Mouse (Mus musculus) heart, adult 2 months (tissue): ENCODE data around the gene Dpm2. TPM values are rescaled to one million over a fixed set of nuclear protein-coding genes. Genes with fewer than 3 reads are reported as not detected.

Experiments used
- DNase-seq, 2 experiments: peaks; one replicate each; pipeline ENCODE4 v3.0.0; 2021
- H3K27ac ChIP-seq: fragments of 200-600 bp; 2 replicates; pipeline ENCODE4 v1.8.1; 2022
- H3K27me3 ChIP-seq: fragments of 200-500 bp; 2 replicates; pipeline ENCODE4 v1.6.1; 2012; ENCODE audit warnings: mild to moderate bottlenecking, low read length, inconsistent platforms, mixed read lengths; ENCODE audit not compliant: control insufficient read depth, insufficient read depth
- H3K36me3 ChIP-seq: fragments of 200-500 bp; 2 replicates; pipeline ENCODE4 v1.6.1; 2012; ENCODE audit warnings: low read length, inconsistent platforms; ENCODE audit not compliant: control insufficient read depth, insufficient read depth
- H3K4me1 ChIP-seq: fragments of 200-500 bp; 2 replicates; pipeline ENCODE4 v1.6.1; 2011; ENCODE audit warnings: low read length; ENCODE audit not compliant: control insufficient read depth, insufficient read depth
- H3K4me3 ChIP-seq: fragments of 200-600 bp; 2 replicates; pipeline ENCODE4 v1.8.1; 2022
- H3K79me2 ChIP-seq: fragments of 200-500 bp; replicated peaks from 2 replicates; pipeline ENCODE4 v1.6.1; 2012; ENCODE audit warnings: mild to moderate bottlenecking, inconsistent platforms, low read length, moderate library complexity, mixed read lengths; ENCODE audit not compliant: control insufficient read depth, insufficient read depth
- H3K9ac ChIP-seq: fragments of 200-500 bp; 2 replicates; pipeline ENCODE4 v1.6.1; 2012; ENCODE audit warnings: low read depth, mild to moderate bottlenecking, control low read depth, inconsistent platforms, low read length, mixed read lengths
- CTCF ChIP-seq: fragments of 200-600 bp; IDR thresholded peaks from 2 replicates; pipeline ENCODE4 v1.8.1; 2022; ENCODE audit warnings: antibody characterized with exemption, mild to moderate bottlenecking, moderate library complexity
- EP300 ChIP-seq: fragments of 200-500 bp; IDR thresholded peaks from 2 replicates; pipeline ENCODE4 v1.6.1; 2011; ENCODE audit warnings: low read depth, low read length, control low read depth; ENCODE audit not compliant: insufficient read depth
- POLR2A ChIP-seq: fragments of 200-500 bp; IDR thresholded peaks from 2 replicates; pipeline ENCODE4 v1.6.1; 2011; ENCODE audit warnings: mild to moderate bottlenecking, low read depth, low read length, control low read depth; ENCODE audit not compliant: insufficient read depth
- WGBS: fragments of 180-500 bp; shearing (Covaris S2); methylation state at CpG from one replicate; pipeline ENCODE4 v1.1.7; 2018; 5-methylcytosine and 5-hydroxymethylcytosine counted together
- intact Hi-C: fragments of 180-260 bp; cut with DNase I; formaldehyde crosslinking; loops from one replicate; pipeline ENCODE4 v1.15.1; 2025
- polyA plus RNA-seq: library from polyadenylated mRNA; depleted of rRNA; stranded (reverse); fragments of >200 nt; gene quantifications from 2 replicates; pipeline ENCODE4 v1.2.3, GENCODE M21; 2012
- total RNA-seq, 2 experiments: library from RNA; stranded (reverse); gene quantifications; 2 replicates each; pipeline ENCODE4 v1.2.3; 2021

Gene Dpm2
- total and polyA plus RNA-seq, 3 experiments, result 17.4 to 69.2 (median 18.0) TPM

DNA sequence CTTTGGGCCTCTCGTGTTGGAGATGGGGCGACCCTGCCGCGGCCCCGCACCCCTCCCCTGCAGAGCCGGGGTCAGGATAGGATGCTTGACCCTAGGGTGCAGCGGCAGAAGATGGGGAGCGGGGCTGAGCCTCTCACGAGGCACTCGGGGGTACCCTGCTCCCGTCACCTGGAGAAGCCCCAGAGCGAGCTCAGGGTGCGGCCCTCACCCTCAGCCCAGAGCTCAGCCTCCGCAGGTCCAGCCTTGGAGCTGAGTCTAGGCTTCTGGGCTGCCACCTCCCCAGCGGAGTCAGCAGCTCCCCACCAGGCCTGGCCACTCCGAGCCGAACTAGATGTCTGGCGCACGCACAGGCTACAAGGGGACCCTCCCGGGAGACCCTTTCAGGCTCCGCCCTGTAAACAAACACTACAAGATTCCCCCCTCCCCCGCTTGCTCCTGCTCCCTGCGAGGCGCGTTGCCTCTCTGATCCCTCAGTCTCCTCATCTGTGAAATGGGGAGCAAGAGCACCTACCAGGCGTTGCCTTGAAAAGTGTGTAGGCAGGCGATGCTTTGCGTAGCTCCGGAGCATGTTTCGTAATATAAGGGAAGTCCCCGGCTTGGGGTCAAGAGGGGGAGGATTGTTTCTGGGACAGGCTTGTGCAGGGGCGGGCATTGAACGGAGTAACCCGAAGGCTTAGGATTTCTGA is 36.7 kb downstream of the Dpm2 start:
- no peaks in the 10 kb centered on the region for H3K79me2 ChIP-seq
- intact Hi-C loops, result no loop called here
- 4% methylated on average over 34 of the region's 34 CpGs for WGBS

DNA sequence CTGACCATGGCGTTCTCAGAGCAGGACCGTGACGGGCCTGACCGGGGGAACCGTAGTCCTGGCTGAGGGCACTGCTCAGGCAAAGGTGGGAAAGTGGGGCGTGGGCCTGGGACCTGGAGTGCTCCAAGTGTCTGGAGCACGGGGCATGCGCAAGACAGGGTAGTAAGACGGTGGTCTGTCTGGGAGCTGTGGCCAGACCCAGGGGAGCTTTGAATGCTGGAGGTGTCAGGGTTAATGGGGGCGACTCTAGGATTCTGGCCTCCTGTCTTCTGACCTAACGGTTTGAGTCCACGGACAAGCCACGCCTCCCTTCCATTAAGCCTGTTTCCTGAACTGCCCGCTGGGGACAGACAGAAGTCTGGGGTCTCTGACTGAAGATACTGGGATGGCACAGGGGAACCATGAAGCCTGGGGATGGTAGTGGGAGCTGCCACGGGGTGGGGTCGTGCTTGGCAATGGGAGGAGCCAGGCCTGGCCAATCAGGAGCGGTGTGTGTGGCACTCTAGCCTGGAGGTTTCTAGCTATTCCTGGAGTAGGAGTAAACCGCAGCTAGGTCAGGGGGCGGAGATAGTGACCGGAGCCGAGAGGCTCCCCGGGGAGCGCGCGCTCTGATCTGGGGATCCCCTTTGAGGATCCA is 37.6 kb downstream of the Dpm2 start:
- H3K27ac ChIP-seq, result peak overlapping the region; percentile 93
- intact Hi-C loops, result no loop called here
- WGBS, result 3% methylated on average over 25 of the region's 25 CpGs
- H3K4me3 ChIP-seq, result peak overlapping the region; percentile 72
- no peaks in the 10 kb centered on the region for H3K27me3 ChIP-seq
- peak overlapping the region; percentile 61 for H3K9ac ChIP-seq
- H3K36me3 ChIP-seq, result no peaks in the 10 kb centered on the region
- no peaks in the 10 kb centered on the region for H3K79me2 ChIP-seq
- TF ChIP-seq EP300 (no peak), POLR2A (peak; percentile 70), CTCF (peak; percentile 48)
- H3K4me1 ChIP-seq, result peaks cover 5% of the 10 kb centered on the region
- DNase-seq, result peak; percentile 87 to 91

More for the DNA sequence above, 36.7 kb downstream of the Dpm2 start:
- Histone ChIP-seq H3K9ac (peak overlapping the region; percentile 74), H3K27ac (peak overlapping the region; percentile 93), H3K4me3 (peak overlapping the region; percentile 72), H3K4me1 (peaks cover 5% of the 10 kb centered on the region), H3K36me3 (no peaks in the 10 kb centered on the region), H3K27me3 (no peaks in the 10 kb centered on the region)
- DNase-seq, result peak; percentile 69 to 77
- TF ChIP-seq EP300, result 0 out of 2 replicates have a peak, but pooled peaks have one; percentile 3
- peak; percentile 61; the same call in 1 of the 2 replicates for TF ChIP-seq POLR2A
- no peak for TF ChIP-seq CTCF

DNA sequence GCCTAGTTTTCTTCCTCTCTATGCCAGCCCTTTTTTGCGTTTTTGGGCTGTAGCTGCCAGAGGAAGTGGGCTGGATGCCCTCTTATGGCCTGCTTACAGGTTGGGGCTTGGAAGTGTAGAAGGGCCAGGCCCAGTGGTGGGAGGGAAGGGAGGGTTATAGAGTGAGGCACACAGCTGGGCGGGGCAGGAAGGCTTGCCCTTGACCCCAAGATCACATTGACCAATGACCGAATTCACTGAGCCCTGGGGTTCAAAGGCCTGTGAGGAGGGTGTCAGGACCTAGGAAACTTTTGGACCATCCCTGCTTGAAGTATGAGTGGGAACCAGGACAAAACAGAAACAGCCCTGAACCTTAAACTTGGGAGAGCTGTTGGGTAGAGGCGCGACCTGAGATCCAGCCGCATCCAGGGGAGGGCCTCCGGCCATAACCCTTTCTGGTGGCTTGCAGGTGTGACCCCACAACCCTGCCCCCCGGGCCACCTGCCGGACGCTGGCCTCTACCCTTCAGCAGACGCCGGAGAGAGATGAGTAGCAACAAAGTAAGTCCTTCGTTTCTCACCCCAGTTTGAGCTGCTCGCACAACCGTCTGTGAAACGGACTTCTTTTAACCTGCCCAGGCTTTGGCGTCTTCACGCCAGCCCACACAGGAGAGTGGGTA is 38.2 kb downstream of the Dpm2 start:
- Histone ChIP-seq H3K36me3 (no peaks in the 10 kb centered on the region), H3K4me3 (peak overlapping the region; percentile 72), H3K79me2 (no peaks in the 10 kb centered on the region), H3K27me3 (no peaks in the 10 kb centered on the region), H3K9ac (peak overlapping the region; percentile 61), H3K27ac (peak overlapping the region; percentile 93), H3K4me1 (peaks cover 5% of the 10 kb centered on the region)
- TF ChIP-seq POLR2A, result no peak
- 0 out of 2 replicates have a peak, but pooled peaks have one; percentile 4 for TF ChIP-seq EP300
- peak in 1 of 2 experiments; percentile 53 for DNase-seq
- intact Hi-C loops, result no loop called here
- 45% methylated on average over 18 of the region's 18 CpGs for WGBS

DNA sequence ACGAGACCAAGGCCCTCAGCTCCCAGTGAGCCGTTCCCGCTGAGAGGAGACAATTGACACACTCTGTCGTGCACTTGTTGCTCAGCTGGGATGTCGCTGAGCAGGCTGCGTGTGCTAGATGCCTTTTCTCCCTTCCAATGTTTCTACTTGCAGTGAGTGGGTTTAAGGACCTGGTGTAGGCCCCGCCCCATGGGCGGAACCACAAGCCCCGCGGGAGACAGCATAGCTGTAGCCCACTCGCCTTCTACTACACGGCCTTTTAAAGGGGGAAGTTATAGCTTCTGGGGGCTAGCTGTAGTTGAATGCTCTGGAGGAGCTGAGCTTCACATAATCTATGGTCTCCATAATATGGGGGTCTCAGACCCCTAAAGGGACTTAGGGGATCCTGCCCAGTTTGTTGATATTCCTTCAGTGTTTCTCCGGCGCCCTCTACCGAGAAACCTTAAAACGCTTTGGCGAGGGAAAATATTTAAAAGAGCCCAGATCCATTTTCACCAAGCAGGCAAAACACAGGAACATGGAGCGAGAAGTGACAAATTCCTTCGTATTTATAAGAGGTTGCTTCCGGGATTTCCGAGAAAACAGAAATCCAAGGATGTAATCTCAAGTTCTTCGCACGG is 40.1 kb downstream of the Dpm2 start:
- H3K27ac ChIP-seq, result peak overlapping the region; percentile 62
- WGBS, result 10% methylated on average over 23 of the region's 23 CpGs
- no peaks in the 10 kb centered on the region for H3K36me3 ChIP-seq
- TF ChIP-seq POLR2A (peak; percentile 56; the same call in 1 of the 2 replicates), CTCF (peak; percentile 81), EP300 (no peak)
- H3K9ac ChIP-seq, result no peak overlapping the region; the same call in 1 of the 2 replicates
- peaks cover 2% of the 10 kb centered on the region; the same call in 1 of the 2 replicates for H3K79me2 ChIP-seq
- peaks cover 5% of the 10 kb centered on the region for H3K4me1 ChIP-seq
- intact Hi-C loops, result loop anchor here (5.0 kb wide), 1 partner anchor 33 kb away; the partner anchor contains the start of gene 9430097D07Rik
- H3K27me3 ChIP-seq, result no peaks in the 10 kb centered on the region
- peak overlapping the region; percentile 36 for H3K4me3 ChIP-seq
- peak; percentile 75 to 78 for DNase-seq

DNA sequence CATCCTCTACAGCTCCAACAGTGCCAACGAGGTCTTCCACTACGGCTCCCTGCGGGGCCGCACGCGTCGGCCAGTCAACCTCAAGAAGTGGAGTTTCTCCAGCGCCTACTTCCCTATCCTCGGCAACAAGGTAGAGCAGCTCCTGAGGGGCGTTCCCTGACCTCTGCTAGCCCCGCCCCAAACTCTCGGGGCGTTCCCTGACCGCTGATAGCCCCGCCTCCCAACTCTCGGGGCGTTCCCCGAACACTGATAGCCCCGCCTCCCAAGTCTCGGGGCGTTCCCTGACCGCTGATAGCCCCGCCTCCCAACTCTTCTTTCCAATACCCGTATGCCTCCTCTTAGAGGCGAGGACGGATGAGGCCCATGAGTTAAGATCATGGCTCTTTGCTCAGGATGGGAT is 41.6 kb downstream of the Dpm2 start:
- Histone ChIP-seq H3K27me3 (no peaks in the 10 kb centered on the region), H3K27ac (no peak overlapping the region), H3K36me3 (no peaks in the 10 kb centered on the region), H3K4me1 (peaks cover 5% of the 10 kb centered on the region), H3K79me2 (peaks cover 2% of the 10 kb centered on the region; the same call in 1 of the 2 replicates), H3K9ac (no peak overlapping the region), H3K4me3 (no peak overlapping the region)
- TF ChIP-seq EP300 (no peak), CTCF (no peak), POLR2A (no peak)
- 82% methylated on average over 26 of the region's 26 CpGs for WGBS
- intact Hi-C loops, result loop anchor here (5.0 kb wide), 1 partner anchor 35 kb away; the partner anchor contains the start of gene 9430097D07Rik
- DNase-seq, result no peak
